Mouse (Mus musculus) embryonic facial prominence, embryonic 13.5 days (tissue): ENCODE measurements at regions not wholly inside any gene's neighbourhood (a gene's known extent, or its start where the extent isn't known, plus 50 kb on each side); places are given as distances from the start of the nearest gene placed in this dataset.

ENCODE experiments used
- ATAC-seq: fragments of 200-750 bp; cut with Nextera tagmentation; 2 replicates; pipeline ENCODE4 v1.8.0; 2017; ENCODE audit warnings: low read depth; ENCODE audit not compliant: insufficient number of reproducible peaks, insufficient read depth, low FRiP score, low TSS enrichment
- H3K27ac ChIP-seq: fragments of 300-500 bp; sonication (generic); 2 replicates; pipeline ENCODE4 v1.5.1; 2015; ENCODE audit warnings: moderate library complexity, mild to moderate bottlenecking, inconsistent platforms
- H3K27me3 ChIP-seq: fragments of 300-500 bp; sonication (generic); 2 replicates; pipeline ENCODE4 v1.6.1; 2015; ENCODE audit warnings: mild to moderate bottlenecking, inconsistent platforms
- H3K36me3 ChIP-seq: fragments of 300-500 bp; sonication (generic); 2 replicates; pipeline ENCODE4 v1.6.1; 2015; ENCODE audit warnings: mild to moderate bottlenecking, inconsistent platforms
- H3K4me1 ChIP-seq: fragments of 300-500 bp; sonication (generic); 2 replicates; pipeline ENCODE4 v1.6.1; 2015; ENCODE audit warnings: inconsistent platforms
- H3K4me2 ChIP-seq: fragments of 300-500 bp; sonication (generic); 2 replicates; pipeline ENCODE4 v1.6.1; 2015; ENCODE audit warnings: moderate library complexity, mild to moderate bottlenecking, inconsistent platforms
- H3K4me3 ChIP-seq: fragments of 300-500 bp; sonication (generic); 2 replicates; pipeline ENCODE4 v1.5.1; 2015; ENCODE audit warnings: mild to moderate bottlenecking, inconsistent platforms
- H3K9ac ChIP-seq: fragments of 300-500 bp; sonication (generic); 2 replicates; pipeline ENCODE4 v1.6.1; 2015; ENCODE audit warnings: mild to moderate bottlenecking, inconsistent platforms
- H3K9me3 ChIP-seq: fragments of 300-500 bp; sonication (generic); 2 replicates; pipeline ENCODE4 v1.6.1; 2016; ENCODE audit warnings: inconsistent platforms
- WGBS: fragments of 180-500 bp; shearing (Covaris S2); methylation state at CpG from one replicate; pipeline ENCODE4 v1.1.7; 2015; ENCODE audit warnings: mixed read lengths; 5-methylcytosine and 5-hydroxymethylcytosine counted together

- no peak for ATAC-seq
Observed at GRCm38 (mm10) chr16:63371275-63371674, 492.7 kb downstream of the Epha3 start.

GRCm38 (mm10) chr16:63404976-63405375, 459.0 kb downstream of the Epha3 start:
- Histone ChIP-seq H3K4me3 (no peak overlapping the region), H3K27me3 (no peaks in the 10 kb centered on the region), H3K4me1 (no peaks in the 10 kb centered on the region), H3K36me3 (no peaks in the 10 kb centered on the region), H3K9ac (no peak overlapping the region), H3K9me3 (no peaks in the 10 kb centered on the region), H3K4me2 (no peak overlapping the region), H3K27ac (no peak overlapping the region)
- no peak for ATAC-seq
- WGBS: 45% methylated on average over 1 of the region's 1 CpGs

More at GRCm38 (mm10) chr16:63371275-63371674, 492.7 kb downstream of the Epha3 start:
- Histone ChIP-seq H3K27me3 (no peaks in the 10 kb centered on the region), H3K4me1 (no peaks in the 10 kb centered on the region), H3K4me3 (no peak overlapping the region), H3K9me3 (no peaks in the 10 kb centered on the region), H3K9ac (no peak overlapping the region), H3K27ac (no peak overlapping the region), H3K4me2 (no peak overlapping the region), H3K36me3 (no peaks in the 10 kb centered on the region)
- WGBS: 62% methylated on average over 5 of the region's 5 CpGs

GRCm38 (mm10) chr16:63412656-63413055, 451.3 kb downstream of the Epha3 start:
- Histone ChIP-seq H3K27ac (no peak overlapping the region), H3K9me3 (no peaks in the 10 kb centered on the region), H3K4me2 (no peak overlapping the region), H3K4me1 (no peaks in the 10 kb centered on the region), H3K9ac (no peak overlapping the region), H3K4me3 (no peak overlapping the region), H3K27me3 (no peaks in the 10 kb centered on the region), H3K36me3 (no peaks in the 10 kb centered on the region)
- ATAC-seq: no peak
- 82% methylated on average over 1 of the region's 1 CpGs for WGBS

DNA sequence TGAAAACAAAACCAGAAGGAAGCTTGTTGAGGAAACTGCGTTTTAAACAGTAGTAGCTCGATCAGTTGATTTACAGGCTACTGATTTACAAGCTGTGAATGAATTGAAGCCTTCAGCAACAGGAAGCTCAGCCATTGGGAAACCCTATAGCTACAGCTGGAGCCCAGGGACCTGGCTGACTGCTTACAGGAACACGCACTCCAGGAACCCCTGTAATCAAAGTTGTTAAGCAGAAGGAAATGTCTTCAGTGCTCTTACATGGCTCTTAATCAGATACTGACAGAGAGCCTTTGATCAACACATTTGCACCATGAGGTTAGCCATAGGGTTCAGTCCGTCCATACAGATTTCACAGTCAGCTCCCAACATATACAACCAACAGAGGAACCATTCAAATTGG, 411.7 kb downstream of the Epha3 start:
- H3K4me3 ChIP-seq: no peak overlapping the region
- H3K4me2 ChIP-seq: no peak overlapping the region
- no peak for ATAC-seq
- H3K9ac ChIP-seq: no peak overlapping the region
- H3K27me3 ChIP-seq: no peaks in the 10 kb centered on the region
- no peaks in the 10 kb centered on the region for H3K36me3 ChIP-seq
- H3K4me1 ChIP-seq: no peaks in the 10 kb centered on the region
- WGBS: 53% methylated on average over 4 of the region's 4 CpGs
- no peaks in the 10 kb centered on the region for H3K9me3 ChIP-seq
- H3K27ac ChIP-seq: no peak overlapping the region

GRCm38 (mm10) chr16:63466615-63467014, 397.4 kb downstream of the Epha3 start:
- Histone ChIP-seq H3K9ac (no peak overlapping the region), H3K4me3 (no peak overlapping the region), H3K27ac (no peak overlapping the region), H3K4me2 (no peak overlapping the region), H3K4me1 (no peaks in the 10 kb centered on the region), H3K27me3 (no peaks in the 10 kb centered on the region), H3K9me3 (no peaks in the 10 kb centered on the region), H3K36me3 (no peaks in the 10 kb centered on the region)
- ATAC-seq: no peak
- 68% methylated on average over 4 of the region's 4 CpGs for WGBS

DNA sequence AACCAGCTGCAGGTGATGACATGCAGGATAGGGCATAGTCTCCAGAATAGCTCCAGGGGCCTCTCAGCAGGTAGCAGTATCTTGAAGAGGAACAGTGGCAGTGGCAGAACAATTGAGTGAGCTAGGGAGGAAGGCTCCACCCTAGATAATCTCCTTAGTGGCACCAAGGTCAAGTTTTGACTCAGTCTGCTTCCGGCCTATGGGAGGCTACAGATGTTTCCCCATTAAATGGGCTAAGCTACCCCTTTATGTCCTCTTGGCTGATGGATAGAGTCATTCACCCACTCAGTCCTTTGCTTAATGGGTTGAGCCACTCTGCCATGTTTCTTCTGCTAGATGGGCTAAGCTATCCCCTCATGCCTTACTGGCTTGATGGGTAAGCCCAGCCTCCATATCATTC, 395.1 kb downstream of the Epha3 start:
- 81% methylated on average over 1 of the region's 1 CpGs for WGBS
- Histone ChIP-seq H3K4me2 (no peak overlapping the region), H3K27me3 (no peaks in the 10 kb centered on the region), H3K36me3 (no peaks in the 10 kb centered on the region), H3K9ac (no peak overlapping the region), H3K9me3 (no peaks in the 10 kb centered on the region), H3K27ac (no peak overlapping the region), H3K4me3 (no peak overlapping the region), H3K4me1 (no peaks in the 10 kb centered on the region)
- ATAC-seq: no peak
